Mouse (Mus musculus) heart, embryonic 16.5 days (tissue): ENCODE results near the gene Xrcc6. TPM values are rescaled to one million over a fixed set of nuclear protein-coding genes. Genes with fewer than 3 reads are reported as not detected.
A peak's percentile ranks its signal among the peaks of the same experiment; 100 is the strongest.

Experiments
- ATAC-seq: fragments of 200-750 bp; cut with Nextera tagmentation; replicated peaks from 2 replicates; pipeline ENCODE4 v1.8.0; 2017; ENCODE audit warnings: moderate number of reproducible peaks; ENCODE audit not compliant: insufficient read depth, low FRiP score; ENCODE audit errors: extremely low read depth
- H3K27ac ChIP-seq: fragments of 300-500 bp; sonication (generic); 2 replicates; pipeline ENCODE4 v1.5.1; 2014; ENCODE audit warnings: mild to moderate bottlenecking, low read length, control low read depth, moderate library complexity
- H3K27me3 ChIP-seq: fragments of 300-500 bp; sonication (generic); 2 replicates; pipeline ENCODE4 v1.6.1; 2014; ENCODE audit warnings: low read length, mixed read lengths; ENCODE audit not compliant: control insufficient read depth, insufficient read depth
- H3K36me3 ChIP-seq: fragments of 300-500 bp; sonication (generic); 2 replicates; pipeline ENCODE4 v1.6.1; 2014; ENCODE audit not compliant: control insufficient read depth, insufficient read depth
- H3K4me1 ChIP-seq: fragments of 300-500 bp; sonication (generic); 2 replicates; pipeline ENCODE4 v1.6.1; 2014; ENCODE audit warnings: low read length, mixed read lengths; ENCODE audit not compliant: control insufficient read depth, insufficient read depth
- H3K4me2 ChIP-seq: fragments of 300-500 bp; sonication (generic); 2 replicates; pipeline ENCODE4 v1.6.1; 2014; ENCODE audit warnings: low read depth, mild to moderate bottlenecking, control low read depth, low read length
- H3K4me3 ChIP-seq: fragments of 300-500 bp; sonication (generic); 2 replicates; pipeline ENCODE4 v1.5.1; 2014; ENCODE audit warnings: mild to moderate bottlenecking, control low read depth, low read length
- H3K9ac ChIP-seq: fragments of 300-500 bp; sonication (generic); 2 replicates; pipeline ENCODE4 v1.6.1; 2014; ENCODE audit warnings: low read length, control low read depth
- H3K9me3 ChIP-seq: fragments of 300-500 bp; sonication (generic); replicated peaks from 2 replicates; pipeline ENCODE4 v1.6.1; 2016; ENCODE audit warnings: low read length; ENCODE audit not compliant: control insufficient read depth
- WGBS: fragments of 180-500 bp; shearing (Covaris S2); extraction: QIAGEN DNeasy Blood & Tissue Kit; methylation state at CpG from one replicate; pipeline ENCODE4 v1.1.7; 2014; 5-methylcytosine and 5-hydroxymethylcytosine counted together
- polyA plus RNA-seq: library from polyadenylated mRNA; unstranded; fragments of >200 nt; fragmentation: Nextera tagmentation; extraction: Ambion mirVana; gene quantifications from 2 replicates; pipeline ENCODE4 v1.2.1, GENCODE M21; 2015

Xrcc6 gene
- polyA plus RNA-seq, 1 experiment from 2014 or later, result 113 TPM

DNA sequence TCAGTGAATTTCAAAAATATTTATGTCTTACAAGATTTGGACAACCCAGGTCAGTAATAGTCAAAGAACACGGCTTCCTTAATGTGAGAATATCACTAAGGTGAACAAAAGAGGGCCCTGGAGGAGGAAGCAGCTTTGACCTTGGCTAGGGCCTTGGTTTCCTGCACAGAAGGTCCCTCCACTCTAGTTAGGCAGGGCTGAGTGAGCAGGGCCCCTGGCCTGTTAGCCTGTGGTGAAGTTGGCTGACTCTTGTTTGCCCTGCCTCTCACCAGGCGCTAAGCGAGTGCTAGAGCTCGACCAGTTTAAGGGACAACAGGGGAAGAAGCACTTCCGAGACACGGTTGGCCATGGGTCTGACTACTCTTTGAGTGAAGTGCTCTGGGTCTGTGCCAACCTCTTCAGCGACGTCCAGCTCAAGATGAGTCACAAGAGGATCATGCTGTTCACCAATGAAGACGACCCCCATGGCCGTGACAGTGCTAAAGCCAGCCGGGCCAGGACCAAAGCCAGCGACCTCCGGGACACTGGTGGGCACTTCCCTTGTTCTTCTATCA is 35.0 kb downstream of the Xrcc6 start:
- WGBS, result 57% methylated on average over 13 of the region's 13 CpGs
- H3K4me3 ChIP-seq, result no peak overlapping the region
- H3K4me1 ChIP-seq, result peaks cover 6% of the 10 kb centered on the region
- H3K27me3 ChIP-seq, result no peaks in the 10 kb centered on the region
- no peaks in the 10 kb centered on the region; the same call in 1 of the 2 replicates for H3K9me3 ChIP-seq
- no peak for ATAC-seq
- H3K36me3 ChIP-seq, result peaks cover 30% of the 10 kb centered on the region
- no peak overlapping the region for H3K4me2 ChIP-seq
- no peak overlapping the region; the same call in 1 of the 2 replicates for H3K27ac ChIP-seq
- no peak overlapping the region for H3K9ac ChIP-seq

DNA sequence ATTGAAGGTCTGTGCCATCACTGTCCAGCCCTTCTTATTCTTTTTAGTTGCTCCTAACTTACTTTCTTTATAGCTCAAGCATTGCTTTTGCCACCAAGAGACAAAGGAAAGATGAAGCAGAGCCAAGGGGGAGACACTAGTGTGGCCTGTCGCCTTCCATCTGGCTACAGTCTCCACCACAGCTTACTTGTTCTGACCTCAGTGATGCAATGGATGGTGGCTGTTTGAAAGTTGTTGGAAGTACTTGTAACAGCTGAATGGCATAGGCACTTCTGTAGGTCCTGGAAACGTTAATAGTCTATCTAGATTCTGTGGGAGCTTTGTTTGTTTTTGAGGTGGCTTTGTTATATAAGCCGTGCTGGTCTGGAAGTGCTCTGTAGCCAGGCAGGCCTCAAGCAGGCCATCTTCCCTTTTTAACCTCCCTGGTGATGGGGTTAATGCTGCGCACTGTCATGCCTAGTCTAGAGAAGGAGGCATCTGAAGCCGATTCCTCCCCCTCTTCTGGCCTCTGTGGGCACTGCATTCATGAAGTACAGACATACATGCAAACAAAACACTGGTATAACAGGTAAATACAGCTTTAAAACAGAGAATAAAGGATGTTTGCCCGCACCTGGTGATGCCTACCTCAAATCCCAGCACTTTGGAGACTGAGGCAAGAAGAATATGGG is 36.5 kb downstream of the Xrcc6 start:
- peaks cover 40% of the 10 kb centered on the region for H3K36me3 ChIP-seq
- 83% methylated on average over 6 of the region's 6 CpGs for WGBS
- no peak for ATAC-seq

GRCm38 (mm10) chr15:82027276-82027675 is 39.6 kb downstream of the Xrcc6 start:
- Histone ChIP-seq H3K36me3 (peaks cover 30% of the 10 kb centered on the region), H3K27me3 (no peaks in the 10 kb centered on the region), H3K4me2 (no peak overlapping the region), H3K9ac (no peak overlapping the region), H3K27ac (peak overlapping the region; percentile 30; the same call in 1 of the 2 replicates), H3K4me1 (no peaks in the 10 kb centered on the region), H3K4me3 (no peak overlapping the region), H3K9me3 (no peaks in the 10 kb centered on the region)
- 0 out of 2 replicates have a peak, but pooled peaks have one; percentile 14 for ATAC-seq
- 87% methylated on average over 7 of the region's 7 CpGs for WGBS

More for the DNA sequence above, 36.5 kb downstream of the Xrcc6 start:
- Histone ChIP-seq H3K27ac (no peak overlapping the region), H3K9me3 (no peaks in the 10 kb centered on the region; the same call in 1 of the 2 replicates), H3K4me2 (no peak overlapping the region), H3K4me1 (peaks cover 4% of the 10 kb centered on the region), H3K27me3 (no peaks in the 10 kb centered on the region), H3K9ac (no peak overlapping the region), H3K4me3 (no peak overlapping the region)

DNA sequence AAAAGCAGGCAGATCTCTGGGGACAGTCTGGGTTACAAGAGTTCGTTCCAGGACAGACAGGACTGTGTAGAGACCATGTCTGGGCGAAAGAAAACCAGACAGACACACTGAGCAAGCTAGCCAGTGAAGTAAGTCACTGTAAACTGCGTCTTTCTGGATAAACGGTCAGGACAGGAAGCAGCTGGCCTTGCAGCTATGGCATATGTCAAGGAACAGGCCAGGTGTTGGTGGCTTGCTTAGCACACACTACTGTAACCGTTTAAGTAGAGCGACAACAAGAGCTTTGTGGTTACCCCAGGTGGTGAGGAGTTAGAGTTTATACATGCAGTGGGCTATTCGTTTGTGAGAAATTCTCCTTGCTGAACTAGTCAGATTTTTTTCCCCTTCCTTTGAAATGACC is 40.1 kb downstream of the Xrcc6 start:
- H3K9ac ChIP-seq, result no peak overlapping the region
- 81% methylated on average over 7 of the region's 7 CpGs for WGBS
- H3K4me1 ChIP-seq, result no peaks in the 10 kb centered on the region
- no peaks in the 10 kb centered on the region for H3K9me3 ChIP-seq
- H3K36me3 ChIP-seq, result peaks cover 29% of the 10 kb centered on the region
- H3K4me3 ChIP-seq, result no peak overlapping the region
- peak overlapping the region; percentile 30; the same call in 1 of the 2 replicates for H3K27ac ChIP-seq
- no peaks in the 10 kb centered on the region for H3K27me3 ChIP-seq
- no peak overlapping the region for H3K4me2 ChIP-seq
- ATAC-seq, result peak; percentile 70

DNA sequence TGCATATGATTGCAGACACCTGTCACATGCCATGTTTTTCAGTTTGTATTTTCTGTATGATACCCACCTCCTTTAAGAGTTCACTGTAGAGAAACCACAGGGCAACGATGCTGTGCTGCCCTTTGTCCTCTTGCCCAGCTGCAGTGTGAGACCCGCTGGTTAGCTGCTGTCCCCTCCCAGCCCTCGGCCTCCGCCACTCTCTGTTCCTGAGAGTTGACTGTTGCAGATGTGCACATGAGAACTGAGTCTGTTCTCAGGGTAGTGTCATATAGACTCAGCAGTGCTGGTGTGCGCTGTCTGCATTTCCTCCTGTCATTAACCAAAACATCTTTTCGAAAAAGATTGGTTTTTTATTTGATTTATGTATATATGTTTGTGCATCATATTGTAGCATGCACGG is 44.8 kb downstream of the Xrcc6 start:
- H3K4me3 ChIP-seq, result no peak overlapping the region
- peaks cover 25% of the 10 kb centered on the region for H3K36me3 ChIP-seq
- WGBS, result 91% methylated on average over 7 of the region's 7 CpGs
- no peak overlapping the region for H3K4me2 ChIP-seq
- H3K9ac ChIP-seq, result no peak overlapping the region
- ATAC-seq, result no peak
- H3K27ac ChIP-seq, result no peak overlapping the region
- H3K27me3 ChIP-seq, result no peaks in the 10 kb centered on the region
- no peaks in the 10 kb centered on the region for H3K9me3 ChIP-seq
- no peaks in the 10 kb centered on the region for H3K4me1 ChIP-seq

GRCm38 (mm10) chr15:82033762-82034161 is 46.1 kb downstream of the Xrcc6 start, which contains the start of gene Desi1:
TSS of gene Desi1 (minus strand) at chr15:82033862.
- Histone ChIP-seq H3K27ac (no peak within 1 kb of the TSS), H3K4me3 (no peak within 1 kb of the TSS), H3K4me1 (no peaks in the 10 kb centered on the region), H3K27me3 (no peaks in the 10 kb centered on the region), H3K4me2 (no peak within 1 kb of the TSS), H3K36me3 (peaks cover 16% of the 10 kb centered on the region), H3K9me3 (no peaks in the 10 kb centered on the region), H3K9ac (no peak within 1 kb of the TSS)
- WGBS, result 86% methylated on average over 4 of the region's 4 CpGs
- no peak for ATAC-seq

- Histone ChIP-seq H3K27me3 (no peaks in the 10 kb centered on the region), H3K27ac (no peak overlapping the region), H3K4me3 (no peak overlapping the region), H3K9ac (no peak overlapping the region), H3K9me3 (no peaks in the 10 kb centered on the region), H3K4me1 (no peaks in the 10 kb centered on the region), H3K36me3 (peaks cover 29% of the 10 kb centered on the region), H3K4me2 (no peak overlapping the region)
- 78% methylated on average over 12 of the region's 12 CpGs for WGBS
- ATAC-seq, result no peak
Measured at GRCm38 (mm10) chr15:82035904-82036689, 48.5 kb downstream of the Xrcc6 start.

- 97% methylated on average over 1 of the region's 1 CpGs for WGBS
- H3K27ac ChIP-seq, result no peak overlapping the region
- ATAC-seq, result no peak; the same call in 1 of the 2 replicates
Measured at GRCm38 (mm10) chr15:82040650-82041049, 53.0 kb downstream of the Xrcc6 start.

More at GRCm38 (mm10) chr15:82040650-82041049, 53.0 kb downstream of the Xrcc6 start:
- H3K4me3 ChIP-seq, result no peak overlapping the region
- H3K27me3 ChIP-seq, result no peaks in the 10 kb centered on the region
- peaks cover 4% of the 10 kb centered on the region for H3K4me1 ChIP-seq
- peaks cover 37% of the 10 kb centered on the region for H3K36me3 ChIP-seq
- no peaks in the 10 kb centered on the region for H3K9me3 ChIP-seq
- H3K9ac ChIP-seq, result no peak overlapping the region
- H3K4me2 ChIP-seq, result no peak overlapping the region
